Mouse (Mus musculus): ENCODE measurements around the gene Hras.

GRCm38 (mm10) chr7:141192776-141193347 lies 943 bp downstream of the Hras start:
- no peak for TF ChIP-seq CTCF (IDR thresholded peaks at IDR 0.05; ENCODE audit: low read depth)
- no peak for TF ChIP-seq EP300 (IDR thresholded peaks at IDR 0.05; ENCODE audit: low read depth)

Data from liver, embryonic 14.5 days (tissue).